Mouse (Mus musculus) intestine, embryonic 15.5 days (tissue): Measurements from ENCODE around the gene Spg20. TPM values are rescaled to one million over a fixed set of nuclear protein-coding genes. Genes with fewer than 3 reads are reported as not detected.

ENCODE experiments used
- ATAC-seq: fragments of 200-750 bp; cut with Nextera tagmentation; 2 replicates; pipeline ENCODE4 v1.8.0; 2017; ENCODE audit warnings: moderate TSS enrichment, moderate library complexity
- H3K27ac ChIP-seq: fragments of 300-500 bp; sonication (generic); 2 replicates; pipeline ENCODE4 v1.5.1; 2015; ENCODE audit warnings: mild to moderate bottlenecking, inconsistent platforms
- H3K27me3 ChIP-seq: fragments of 300-500 bp; sonication (generic); replicated peaks from 2 replicates; pipeline ENCODE4 v1.6.1; 2015; ENCODE audit warnings: inconsistent platforms
- H3K36me3 ChIP-seq: fragments of 300-500 bp; sonication (generic); 2 replicates; pipeline ENCODE4 v1.6.1; 2015; ENCODE audit warnings: inconsistent platforms
- H3K4me1 ChIP-seq: fragments of 300-500 bp; sonication (generic); replicated peaks from 2 replicates; pipeline ENCODE4 v1.6.1; 2015; ENCODE audit warnings: inconsistent platforms
- H3K4me2 ChIP-seq: fragments of 300-500 bp; sonication (generic); replicated peaks from 2 replicates; pipeline ENCODE4 v1.6.1; 2015; ENCODE audit warnings: mild to moderate bottlenecking, inconsistent platforms
- H3K4me3 ChIP-seq: fragments of 300-500 bp; sonication (generic); replicated peaks from 2 replicates; pipeline ENCODE4 v1.5.1; 2015; ENCODE audit warnings: inconsistent platforms
- H3K9ac ChIP-seq: fragments of 300-500 bp; sonication (generic); 2 replicates; pipeline ENCODE4 v1.6.1; 2015; ENCODE audit warnings: inconsistent platforms
- H3K9me3 ChIP-seq: fragments of 300-500 bp; sonication (generic); 2 replicates; pipeline ENCODE4 v1.6.1; 2016; ENCODE audit warnings: inconsistent platforms
- WGBS: fragments of 180-500 bp; shearing (Covaris S2); methylation state at CpG from one replicate; pipeline ENCODE4 v1.1.7; 2015; 5-methylcytosine and 5-hydroxymethylcytosine counted together
- polyA plus RNA-seq: library from polyadenylated mRNA; unstranded; fragments of >200 nt; fragmentation: Nextera tagmentation; extraction: Ambion mirVana; gene quantifications from 2 replicates; pipeline ENCODE4 v1.2.1, GENCODE M21; 2015

Gene Spg20
- polyA plus RNA-seq, 1 experiment from 2014 or later: 37.4 TPM

GRCm38 (mm10) chr3:55085716-55086115, 26.2 kb upstream of the Spg20 start:
- no peaks in the 10 kb centered on the region for H3K36me3 ChIP-seq
- no peak overlapping the region for H3K4me3 ChIP-seq
- no peak overlapping the region for H3K27ac ChIP-seq
- no peak overlapping the region for H3K4me2 ChIP-seq
- WGBS: 56% methylated on average over 3 of the region's 3 CpGs
- no peak for ATAC-seq
- no peaks in the 10 kb centered on the region for H3K9me3 ChIP-seq
- H3K4me1 ChIP-seq: no peaks in the 10 kb centered on the region
- H3K27me3 ChIP-seq: no peaks in the 10 kb centered on the region
- H3K9ac ChIP-seq: no peak overlapping the region

- H3K4me3 ChIP-seq: no peak overlapping the region
- no peak overlapping the region for H3K27ac ChIP-seq
- no peak overlapping the region for H3K4me2 ChIP-seq
- H3K36me3 ChIP-seq: no peaks in the 10 kb centered on the region
- no peaks in the 10 kb centered on the region for H3K4me1 ChIP-seq
- 88% methylated on average over 5 of the region's 5 CpGs for WGBS
- no peaks in the 10 kb centered on the region for H3K27me3 ChIP-seq
- H3K9me3 ChIP-seq: no peaks in the 10 kb centered on the region
- no peak for ATAC-seq
- no peak overlapping the region for H3K9ac ChIP-seq
These were observed 25.0 kb upstream of the Spg20 start for GRCm38 (mm10) chr3:55086948-55087347.

- no peak for ATAC-seq
- H3K9ac ChIP-seq: no peak overlapping the region
- H3K36me3 ChIP-seq: no peaks in the 10 kb centered on the region
- H3K4me2 ChIP-seq: no peak overlapping the region
- H3K4me1 ChIP-seq: no peaks in the 10 kb centered on the region
- no peaks in the 10 kb centered on the region for H3K9me3 ChIP-seq
- no peaks in the 10 kb centered on the region for H3K27me3 ChIP-seq
- H3K27ac ChIP-seq: no peak overlapping the region
- 62% methylated on average over 4 of the region's 4 CpGs for WGBS
- no peak overlapping the region for H3K4me3 ChIP-seq
These were observed 24.5 kb upstream of the Spg20 start for GRCm38 (mm10) chr3:55087360-55087759.

- no peak overlapping the region for H3K4me3 ChIP-seq
- H3K4me1 ChIP-seq: no peaks in the 10 kb centered on the region
- 58% methylated on average over 4 of the region's 4 CpGs for WGBS
- H3K36me3 ChIP-seq: no peaks in the 10 kb centered on the region
- H3K27ac ChIP-seq: 0 out of 2 replicates have a peak overlapping the region, but pooled peaks have one; percentile 45
- no peak overlapping the region for H3K9ac ChIP-seq
- no peaks in the 10 kb centered on the region for H3K9me3 ChIP-seq
- no peaks in the 10 kb centered on the region for H3K27me3 ChIP-seq
- H3K4me2 ChIP-seq: no peak overlapping the region
- peak; percentile 5; the same call in 1 of the 2 replicates for ATAC-seq
These were observed 23.5 kb upstream of the Spg20 start for GRCm38 (mm10) chr3:55088359-55088758.

- no peak overlapping the region for H3K9ac ChIP-seq
- H3K4me3 ChIP-seq: no peak overlapping the region
- peak overlapping the region; percentile 45 for H3K27ac ChIP-seq
- H3K4me2 ChIP-seq: no peak overlapping the region
- WGBS: 56% methylated on average over 3 of the region's 3 CpGs
- H3K9me3 ChIP-seq: no peaks in the 10 kb centered on the region
- no peaks in the 10 kb centered on the region for H3K4me1 ChIP-seq
- H3K27me3 ChIP-seq: no peaks in the 10 kb centered on the region
- no peaks in the 10 kb centered on the region for H3K36me3 ChIP-seq
- ATAC-seq: peak; percentile 75
These were observed 23.1 kb upstream of the Spg20 start for GRCm38 (mm10) chr3:55088843-55089242.

GRCm38 (mm10) chr3:55089291-55089690, 22.6 kb upstream of the Spg20 start:
- Histone ChIP-seq H3K4me2 (no peak overlapping the region), H3K9me3 (no peaks in the 10 kb centered on the region), H3K27me3 (no peaks in the 10 kb centered on the region), H3K4me1 (no peaks in the 10 kb centered on the region), H3K27ac (peak overlapping the region; percentile 45), H3K9ac (no peak overlapping the region), H3K36me3 (no peaks in the 10 kb centered on the region), H3K4me3 (no peak overlapping the region)
- peak; percentile 93 for ATAC-seq
- 55% methylated on average over 4 of the region's 4 CpGs for WGBS

- WGBS: 66% methylated on average over 1 of the region's 1 CpGs
- Histone ChIP-seq H3K36me3 (no peaks in the 10 kb centered on the region), H3K27ac (no peak overlapping the region), H3K4me3 (no peak overlapping the region), H3K9me3 (no peaks in the 10 kb centered on the region), H3K4me1 (no peaks in the 10 kb centered on the region), H3K27me3 (no peaks in the 10 kb centered on the region), H3K4me2 (no peak overlapping the region), H3K9ac (no peak overlapping the region)
- ATAC-seq: no peak
These were observed 18.7 kb upstream of the Spg20 start for GRCm38 (mm10) chr3:55093161-55093560.

- peak; percentile 91 for ATAC-seq
- Histone ChIP-seq H3K4me1 (no peaks in the 10 kb centered on the region), H3K4me2 (no peak overlapping the region), H3K27me3 (no peaks in the 10 kb centered on the region), H3K9ac (no peak overlapping the region), H3K4me3 (no peak overlapping the region), H3K27ac (peak overlapping the region; percentile 71), H3K9me3 (no peaks in the 10 kb centered on the region), H3K36me3 (no peaks in the 10 kb centered on the region)
- 36% methylated on average over 8 of the region's 8 CpGs for WGBS
These were observed 15.8 kb upstream of the Spg20 start for GRCm38 (mm10) chr3:55095968-55096654.

- Histone ChIP-seq H3K27me3 (no peaks in the 10 kb centered on the region), H3K36me3 (no peaks in the 10 kb centered on the region), H3K9ac (no peak overlapping the region), H3K9me3 (no peaks in the 10 kb centered on the region), H3K27ac (peak overlapping the region; percentile 71), H3K4me2 (no peak overlapping the region), H3K4me1 (no peaks in the 10 kb centered on the region), H3K4me3 (no peak overlapping the region)
- WGBS: 58% methylated on average over 2 of the region's 2 CpGs
- peak; percentile 54 for ATAC-seq
These were observed 15.3 kb upstream of the Spg20 start for GRCm38 (mm10) chr3:55096655-55097005.

- Histone ChIP-seq H3K4me1 (no peaks in the 10 kb centered on the region), H3K9me3 (no peaks in the 10 kb centered on the region), H3K36me3 (no peaks in the 10 kb centered on the region), H3K27ac (no peak overlapping the region), H3K9ac (no peak overlapping the region), H3K4me2 (no peak overlapping the region), H3K27me3 (no peaks in the 10 kb centered on the region), H3K4me3 (no peak overlapping the region)
- no peak for ATAC-seq
- WGBS: 96% methylated on average over 2 of the region's 2 CpGs
These were observed 14.7 kb upstream of the Spg20 start for GRCm38 (mm10) chr3:55097186-55097585.

- no peak for ATAC-seq
- H3K4me1 ChIP-seq: no peaks in the 10 kb centered on the region
- H3K9me3 ChIP-seq: no peaks in the 10 kb centered on the region
- no peak overlapping the region for H3K9ac ChIP-seq
- no peak overlapping the region for H3K27ac ChIP-seq
- H3K4me2 ChIP-seq: no peak overlapping the region
- H3K27me3 ChIP-seq: no peaks in the 10 kb centered on the region
- no peak overlapping the region for H3K4me3 ChIP-seq
- no peaks in the 10 kb centered on the region for H3K36me3 ChIP-seq
- WGBS: 76% methylated on average over 2 of the region's 2 CpGs
These were observed 13.9 kb upstream of the Spg20 start for GRCm38 (mm10) chr3:55098014-55098413.

GRCm38 (mm10) chr3:55098990-55099389, 12.9 kb upstream of the Spg20 start:
- Histone ChIP-seq H3K36me3 (no peaks in the 10 kb centered on the region), H3K27me3 (no peaks in the 10 kb centered on the region), H3K4me3 (no peak overlapping the region), H3K9me3 (no peaks in the 10 kb centered on the region), H3K27ac (no peak overlapping the region), H3K9ac (no peak overlapping the region), H3K4me2 (no peak overlapping the region), H3K4me1 (no peaks in the 10 kb centered on the region)
- 51% methylated on average over 11 of the region's 11 CpGs for WGBS
- peak; percentile 40; the same call in 1 of the 2 replicates for ATAC-seq

- Histone ChIP-seq H3K4me1 (no peaks in the 10 kb centered on the region), H3K9ac (no peak overlapping the region), H3K27ac (no peak overlapping the region), H3K27me3 (no peaks in the 10 kb centered on the region), H3K4me2 (no peak overlapping the region), H3K4me3 (no peak overlapping the region), H3K9me3 (no peaks in the 10 kb centered on the region), H3K36me3 (no peaks in the 10 kb centered on the region)
- ATAC-seq: no peak
These were observed 10.8 kb upstream of the Spg20 start for GRCm38 (mm10) chr3:55101092-55101491.
